Mouse (Mus musculus) thymus, adult 2 months (tissue): ENCODE data around the gene Rptor.

Experiments
- CTCF ChIP-seq: fragments of 200-500 bp; IDR thresholded peaks from 2 replicates; pipeline ENCODE4 v1.5.1; 2012; ENCODE audit warnings: mild to moderate bottlenecking, control low read depth, low read length, moderate library complexity, borderline replicate concordance; ENCODE audit not compliant: control insufficient read depth, poor library complexity, insufficient read depth; ENCODE audit errors: extremely low read depth
- POLR2A ChIP-seq: fragments of 200-500 bp; IDR thresholded peaks from 2 replicates; pipeline ENCODE4 v1.6.1; 2012; ENCODE audit warnings: mild to moderate bottlenecking, low read length, control low read depth, moderate library complexity; ENCODE audit not compliant: control insufficient read depth, poor library complexity, insufficient read depth; ENCODE audit errors: extremely low read depth

GRCm38 (mm10) chr11:119794020-119794419, 191.3 kb downstream of the Rptor start:
- TF ChIP-seq CTCF, result no peak
- no peak for TF ChIP-seq POLR2A
